In the genomic region with DNA sequence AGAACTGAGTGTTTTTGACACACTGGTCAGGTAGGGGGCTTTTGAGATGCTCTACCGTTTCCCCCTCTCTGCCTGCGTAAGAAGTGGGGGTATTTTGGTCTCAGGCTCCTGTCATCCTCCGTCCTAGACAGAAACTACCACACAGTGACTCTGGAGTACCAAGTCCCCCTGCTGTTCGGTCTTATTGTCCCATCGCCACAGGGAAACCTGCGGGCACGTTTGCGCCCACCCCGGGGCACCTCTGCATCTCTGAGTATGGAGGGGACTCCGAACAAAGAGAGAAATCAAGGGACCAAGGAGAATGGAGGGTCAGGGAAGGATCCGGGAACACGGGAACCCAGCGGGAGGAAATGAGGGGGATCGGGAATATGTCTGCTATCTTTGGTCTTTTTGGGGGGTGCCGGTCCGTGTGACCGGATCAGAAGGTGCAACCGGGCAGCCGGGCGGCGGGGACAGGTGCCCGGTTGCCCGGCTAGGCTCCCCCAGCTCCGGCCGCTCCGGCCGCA, we compare ENCODE assay signal across 7 mouse cellular contexts. TPM values are rescaled to one million over a fixed set of nuclear protein-coding genes. Genes with fewer than 3 reads are reported as not detected.
DNase-seq lines count a peak whose midpoint lies in the region; ATAC-seq lines count a peak whose summit lies in the region.

No protein-coding gene starts in this region.

- H3K9ac ChIP-seq in kidney, embryonic 16.5 days (replicated peaks; ENCODE audit: low read length), result peak overlapping the region; percentile 95

- H3K9me3 ChIP-seq in kidney, embryonic 16.5 days (ENCODE audit: low read length), result no peaks in the 10 kb centered on the region
- no peaks in the 10 kb centered on the region for H3K9me3 ChIP-seq in megakaryocyte, embryonic 14.5 days

- ATAC-seq in kidney, embryonic 16.5 days (ENCODE audit: low FRiP score, low TSS enrichment), result peak; percentile 69

- peak overlapping the region; percentile 99 for H3K27ac ChIP-seq in kidney, embryonic 16.5 days (ENCODE audit: low read length)

- under 1% methylated on average over 27 of the region's 27 CpGs for WGBS in kidney, embryonic 16.5 days

- H3K4me1 ChIP-seq in kidney, embryonic 16.5 days (ENCODE audit: insufficient read depth, low read length), result peaks cover 20% of the 10 kb centered on the region
- H3K4me1 ChIP-seq in megakaryocyte, embryonic 14.5 days, result peaks cover 29% of the 10 kb centered on the region

- H3K4me3 ChIP-seq in kidney, embryonic 16.5 days (ENCODE audit: low read length), result peak overlapping the region; percentile 85
- peak overlapping the region; percentile 97 for H3K4me3 ChIP-seq in megakaryocyte, embryonic 14.5 days (replicated peaks)

- no peaks in the 10 kb centered on the region for H3K27me3 ChIP-seq in kidney, embryonic 16.5 days (ENCODE audit: insufficient read depth, low read length)
- no peaks in the 10 kb centered on the region for H3K27me3 ChIP-seq in megakaryocyte, embryonic 14.5 days (replicated peaks)

- peaks cover 9% of the 10 kb centered on the region for H3K36me3 ChIP-seq in kidney, embryonic 16.5 days (ENCODE audit: insufficient read depth, low read length)
- H3K36me3 ChIP-seq in megakaryocyte, embryonic 14.5 days (replicated peaks; ENCODE audit: low read length), result peaks cover 26% of the 10 kb centered on the region

- peak; percentile 63 to 64 for DNase-seq in right cerebral cortex, postnatal 10 days (ENCODE audit: low spot score in 2 of 2)
- no peak for DNase-seq in right cerebral cortex, adult 18-20 months
- DNase-seq in brain, embryonic 18.5 days (ENCODE audit: low read depth, low spot score), result peak; percentile 39
- DNase-seq in frontal cortex, postnatal 36 days (ENCODE audit: low spot score in 2 of 2), result peak; percentile 62 to 65
- DNase-seq in spleen, postnatal 4 days (ENCODE audit: low spot score in 2 of 2), result peak; percentile 38 to 79

- peak overlapping the region; percentile 83 for H3K4me2 ChIP-seq in kidney, embryonic 16.5 days (replicated peaks; ENCODE audit: low read depth, low read length)

RNA-seq across cellular contexts. Expression of gene Klf6, which starts 0.6 kb away (rescaled TPM):
- 57.3 and 65.4 TPM in 2 replicates for polyA plus RNA-seq in kidney, embryonic 16.5 days (2015; fragmentation: Nextera tagmentation; extraction: Ambion mirVana)
- polyA plus RNA-seq in megakaryocyte, embryonic 14.5 days (2012; ENCODE audit: insufficient read depth, low replicate concordance), result 51.6 and 132 TPM in 2 replicates
